Mouse (Mus musculus): ENCODE data around the gene Ebf1.

DNA sequence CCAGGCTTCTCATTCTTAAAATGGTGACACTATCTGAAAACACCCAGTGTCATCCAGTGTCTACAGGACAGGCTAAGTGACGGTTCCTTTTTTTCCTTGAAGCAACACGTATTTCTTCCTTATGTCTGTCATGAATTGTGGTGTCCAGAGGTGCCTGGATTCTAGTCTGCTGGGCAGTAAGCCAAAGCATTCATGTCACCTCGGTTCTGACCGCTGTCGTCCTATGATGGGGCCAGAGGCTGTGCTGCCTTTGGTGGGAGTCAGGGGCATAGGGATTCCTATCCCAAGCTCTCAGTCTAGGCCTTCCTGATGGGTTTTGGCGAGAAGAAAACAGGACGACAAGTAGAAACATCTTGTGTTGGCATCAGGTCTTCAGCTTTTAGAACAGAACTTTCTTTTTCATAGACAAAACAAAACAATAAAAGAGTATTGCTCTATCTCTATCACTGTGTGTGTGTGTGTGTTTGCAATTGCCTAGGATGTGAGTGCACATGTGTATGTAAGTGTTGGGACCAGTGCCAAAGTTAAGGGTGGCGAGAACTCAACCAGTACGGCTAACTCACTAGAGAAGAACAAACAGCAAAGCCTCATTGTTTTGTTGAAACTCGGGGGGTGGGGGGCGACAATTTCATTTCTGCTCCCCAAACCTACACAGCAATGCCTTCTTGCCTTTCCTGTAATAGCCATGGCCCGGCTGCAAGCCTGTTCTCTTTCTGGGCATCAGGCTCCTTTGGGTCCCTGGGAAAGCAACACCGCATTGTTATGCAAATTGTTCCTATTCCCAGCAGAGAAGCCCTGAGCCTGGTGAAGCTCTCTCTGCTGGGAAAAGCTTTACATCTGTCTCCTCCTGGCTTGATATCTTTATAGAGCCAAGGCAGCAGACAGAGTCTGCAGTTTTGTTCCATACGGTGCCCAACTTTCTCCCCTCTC is 224.3 kb downstream of the Ebf1 start:
- TF ChIP-seq CTCF (IDR thresholded peaks at IDR 0.05; ENCODE audit: low read depth) (no peak), EP300 (IDR thresholded peaks at IDR 0.05; ENCODE audit: low read depth) (no peak)
